Mouse (Mus musculus): ENCODE measurements around the gene Dync1i2.

Dync1i2 gene

DNA sequence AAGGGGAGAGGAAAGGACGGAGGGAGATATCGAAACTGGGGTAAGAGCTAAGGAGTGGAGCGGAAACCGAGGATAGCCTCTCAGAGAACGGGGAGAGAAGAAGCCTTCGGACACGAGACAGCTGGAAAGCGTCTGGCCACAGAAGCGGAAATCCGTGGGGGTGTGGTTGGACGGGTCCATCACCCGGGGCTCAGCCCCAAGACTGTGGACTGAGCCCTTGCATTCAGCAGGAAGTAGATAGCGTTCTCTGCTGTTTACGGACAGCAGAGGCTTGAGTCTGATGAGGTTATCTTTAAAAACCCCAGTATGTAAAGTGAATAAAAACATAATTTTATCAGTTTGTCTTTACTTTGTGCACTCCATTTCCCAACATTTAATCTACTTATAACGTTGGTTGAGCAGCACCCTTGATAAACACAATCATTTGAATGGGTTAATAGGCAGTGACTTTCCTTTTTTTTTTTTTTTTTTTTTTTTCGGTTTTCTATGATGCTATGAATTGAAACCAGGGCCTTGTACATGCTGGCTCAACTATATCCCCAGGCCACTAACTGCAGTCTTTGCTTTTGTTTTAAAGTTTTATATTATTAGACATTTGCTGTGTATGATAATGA lies 7.6 kb upstream of the Dync1i2 start:
- CTCF ChIA-PET, result no interaction called here

DNA sequence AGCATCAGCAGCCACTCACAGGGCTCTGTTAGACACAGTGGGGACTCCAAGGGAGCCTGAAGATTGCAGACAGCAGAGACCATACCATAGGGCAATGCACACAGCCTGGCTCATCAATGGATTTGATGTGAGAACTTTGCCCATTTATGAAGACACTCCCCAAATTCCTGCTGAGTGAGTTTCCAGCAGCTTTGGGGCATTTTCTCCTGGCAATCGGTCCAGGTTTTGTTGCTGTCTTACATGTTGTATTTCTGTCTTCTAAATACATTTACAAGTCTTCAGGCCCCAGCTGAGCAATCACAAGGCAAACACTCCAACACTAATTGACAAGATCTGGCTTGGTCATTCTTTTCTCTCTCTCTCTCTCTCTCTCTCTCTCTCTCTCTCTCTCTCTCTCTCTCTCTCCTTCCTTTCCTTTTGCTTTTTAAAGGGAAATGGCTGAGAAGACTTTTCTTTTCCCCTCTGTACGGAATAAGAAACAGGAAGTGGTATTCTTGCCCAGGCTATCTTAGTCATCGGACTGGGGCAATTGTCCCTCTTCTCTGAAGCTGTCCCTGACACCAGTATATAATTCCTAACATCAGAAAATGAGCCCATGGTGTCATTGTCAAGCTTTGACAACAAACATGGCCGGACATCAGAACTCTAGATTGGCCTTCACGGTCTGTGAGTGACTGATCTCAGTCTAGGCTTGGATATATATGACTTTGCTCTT lies 2.3 kb upstream of the Dync1i2 start:
- CTCF ChIA-PET, result no interaction called here

DNA sequence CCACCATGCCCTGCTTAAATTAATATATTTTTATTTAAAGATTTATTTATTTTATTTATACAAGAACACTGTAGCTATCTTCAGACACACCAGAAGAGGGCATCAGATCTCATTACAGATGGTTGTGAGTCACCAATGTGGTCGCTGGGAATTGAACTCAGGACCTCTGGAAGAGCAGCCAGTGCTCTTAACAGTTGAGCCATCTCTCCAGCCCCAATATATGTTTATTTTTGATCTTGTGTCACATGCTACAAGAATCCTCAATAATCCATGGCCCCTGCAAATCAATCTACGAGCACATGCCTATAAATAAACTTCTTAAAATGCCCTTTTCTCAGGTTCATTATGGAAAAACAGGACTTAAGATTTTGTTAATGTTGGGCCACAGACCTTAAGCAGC lies 410 bp upstream of the Dync1i2 start:
- CTCF ChIA-PET, result no interaction called here

DNA sequence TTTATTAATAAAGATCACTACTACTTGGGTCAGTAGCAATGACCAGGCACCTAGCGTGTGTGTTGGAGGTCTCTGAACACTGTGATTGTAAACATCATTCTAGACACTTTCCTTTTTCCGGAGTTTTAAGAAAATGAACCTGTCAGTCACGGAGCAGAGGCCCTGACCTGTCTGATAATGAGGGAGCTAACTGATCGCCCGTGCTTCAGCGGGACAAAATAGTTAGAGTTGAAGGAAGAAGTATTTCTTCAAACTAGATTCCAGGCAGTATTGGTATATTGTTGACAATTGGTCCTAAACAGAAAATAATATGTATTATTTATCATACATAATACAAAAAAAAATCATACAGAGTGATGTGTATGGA lies 837 bp downstream of the Dync1i2 start:
- CTCF ChIA-PET, result no interaction called here

DNA sequence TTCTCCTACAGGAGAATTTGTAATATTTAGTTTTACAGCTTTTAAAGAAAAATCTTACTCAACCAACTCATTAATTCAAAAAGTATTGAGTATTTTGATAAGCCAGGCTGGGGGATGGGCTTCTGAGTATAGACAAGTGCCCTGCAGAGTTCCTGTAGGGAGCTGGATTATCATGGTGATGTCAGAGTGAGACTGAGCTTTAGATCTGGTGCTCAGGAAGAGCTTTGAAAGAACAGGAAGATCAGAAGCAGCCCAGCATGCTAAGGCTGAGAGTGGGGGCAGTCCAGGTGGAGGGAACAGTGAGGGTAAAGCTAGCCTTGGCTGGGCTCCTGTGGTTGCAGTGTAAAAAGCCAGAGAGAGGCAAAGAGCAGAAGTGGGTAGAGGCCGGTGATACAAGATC lies 9.5 kb downstream of the Dync1i2 start:
- CTCF ChIA-PET, result interaction anchor here (0.8 kb wide), 1 partner anchor 14 kb away, joined by 3 read pairs; no protein-coding TSS in a partner anchor

DNA sequence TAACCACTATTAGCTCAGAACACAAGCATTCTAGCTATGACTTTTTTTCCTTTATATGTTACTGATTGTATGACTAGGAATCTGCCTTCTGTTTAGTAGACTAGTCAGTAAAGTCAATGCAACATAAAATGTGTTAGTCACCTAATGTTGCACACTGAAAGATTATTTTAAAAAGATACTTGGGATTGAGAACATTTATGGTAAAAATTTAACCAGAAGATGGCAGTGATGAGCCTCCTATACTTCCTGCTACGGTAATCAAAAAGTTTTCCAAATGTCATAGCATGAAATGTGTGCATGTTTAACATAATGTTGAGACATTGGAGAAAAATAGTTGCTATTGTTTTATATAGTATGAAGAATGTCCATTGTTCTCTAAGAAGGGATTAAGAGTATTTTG lies 15.9 kb downstream of the Dync1i2 start:
- CTCF ChIA-PET, result no interaction called here

DNA sequence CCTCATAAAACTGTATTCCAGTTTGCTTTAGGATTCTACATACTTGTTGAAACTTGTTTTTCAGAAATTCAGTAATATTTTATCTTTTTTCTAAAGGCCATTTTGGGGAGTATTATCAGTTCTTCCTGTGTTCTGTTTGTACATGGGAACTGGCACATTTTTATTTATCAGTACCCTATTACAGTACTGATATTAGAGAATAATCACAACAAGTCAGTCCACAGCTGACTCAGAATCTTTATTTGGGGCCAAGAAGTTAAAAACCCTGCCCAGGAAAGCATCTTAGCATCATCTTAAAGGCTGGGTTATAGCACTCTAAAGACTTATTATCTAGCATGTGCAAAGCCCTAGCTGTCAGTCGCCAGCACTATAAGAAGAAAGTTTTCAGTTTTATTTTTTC lies 18.1 kb downstream of the Dync1i2 start:
- CTCF ChIA-PET, result no interaction called here

DNA sequence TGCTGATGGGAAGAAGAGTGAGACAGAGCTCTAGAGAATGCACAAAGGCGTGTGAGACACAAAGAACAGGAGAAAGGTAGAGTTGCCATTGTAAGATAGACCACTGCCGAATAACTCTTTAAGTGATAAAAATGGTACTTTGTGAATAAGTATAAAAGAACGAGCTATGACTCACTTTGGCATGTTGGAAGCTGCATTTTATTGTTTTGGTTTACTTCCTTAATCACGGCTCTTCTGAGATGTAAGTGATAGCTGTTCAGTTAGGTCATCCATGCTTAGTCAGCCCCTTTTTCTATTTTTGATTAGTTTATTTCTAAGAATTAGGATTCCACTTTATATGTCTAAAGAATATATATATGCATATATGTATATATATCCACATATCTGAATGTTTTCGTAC lies 20.4 kb downstream of the Dync1i2 start:
- CTCF ChIA-PET, result no interaction called here

DNA sequence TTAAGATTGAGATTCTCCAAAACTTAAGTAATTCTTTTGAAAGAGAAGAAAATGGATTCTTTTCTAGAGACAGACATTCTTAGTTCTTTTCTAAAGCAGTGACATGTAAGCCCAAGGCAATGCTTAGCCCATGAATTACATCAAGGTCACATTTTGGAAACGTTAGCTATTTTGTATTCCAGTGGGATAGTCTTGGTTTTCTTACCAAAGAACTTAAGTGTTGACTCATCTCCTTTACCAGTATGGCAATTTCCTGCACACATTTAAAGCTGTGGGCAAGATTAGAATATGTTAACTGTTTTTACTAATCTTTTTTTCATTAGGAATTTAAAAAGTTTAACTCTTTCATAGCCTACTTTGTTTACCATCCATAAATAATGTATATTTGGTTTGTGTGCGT lies 21.5 kb downstream of the Dync1i2 start:
- CTCF ChIA-PET, result no interaction called here

DNA sequence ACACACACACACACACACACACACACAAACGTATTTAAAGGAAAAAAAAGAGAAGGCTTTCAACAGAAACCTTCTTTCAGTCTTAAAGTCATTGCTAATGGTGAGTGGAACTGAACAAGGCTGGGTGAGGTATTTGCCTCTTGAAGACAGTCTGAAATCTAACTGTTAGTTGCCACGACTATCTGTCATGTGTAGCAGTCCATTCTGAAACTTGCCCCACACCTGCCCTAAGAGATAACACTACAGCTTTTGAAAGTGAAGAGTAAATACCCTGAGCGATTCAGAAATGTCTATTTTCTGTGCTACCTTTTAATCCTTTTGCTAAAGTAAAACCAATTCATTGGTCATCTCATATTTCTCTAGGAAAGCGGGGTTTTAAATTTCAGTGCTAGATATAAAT lies 23.9 kb downstream of the Dync1i2 start:
- CTCF ChIA-PET, result no interaction called here

DNA sequence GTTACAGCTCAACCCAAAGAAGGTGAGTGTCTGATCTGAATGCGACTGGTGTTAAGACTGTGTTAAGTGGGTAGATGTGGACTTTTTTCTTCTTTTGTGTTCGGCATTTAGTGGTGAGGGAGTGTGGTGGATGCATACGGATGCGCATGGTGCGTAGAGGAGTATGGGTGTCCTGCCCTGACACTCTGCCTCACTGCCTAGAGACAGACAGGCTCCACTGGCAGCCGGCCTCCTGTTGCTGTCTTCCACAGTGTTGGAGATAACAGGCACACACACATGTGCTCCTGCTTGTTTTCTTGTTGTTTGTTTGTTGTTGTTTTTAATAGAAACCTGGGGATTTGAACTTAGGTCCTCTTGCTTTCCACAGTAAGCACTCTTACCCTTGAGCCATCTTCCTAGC lies 24.5 kb downstream of the Dync1i2 start:
- CTCF ChIA-PET, result interaction anchor here (0.6 kb wide), 1 partner anchor 259 kb away, joined by 3 read pairs; no protein-coding TSS in a partner anchor

DNA sequence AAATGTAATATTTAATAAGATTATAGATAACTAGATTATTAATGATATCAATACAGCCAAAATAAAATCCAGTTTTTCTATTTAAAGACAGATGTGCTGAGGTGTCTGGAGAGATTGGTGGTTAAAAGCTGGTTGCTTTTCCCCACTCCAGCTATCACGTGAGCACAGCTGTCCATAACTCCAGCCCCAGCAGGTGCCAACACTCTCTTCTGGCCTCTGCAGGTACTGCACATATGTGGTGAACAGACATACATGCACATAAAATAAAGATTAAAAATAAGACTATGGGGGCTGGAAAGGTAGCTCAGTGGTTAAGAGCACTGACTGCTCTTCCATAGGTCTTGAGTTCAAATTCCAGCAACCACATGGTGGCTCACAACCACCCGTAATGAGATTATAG lies 30.0 kb downstream of the Dync1i2 start:
- CTCF ChIA-PET, result no interaction called here

DNA sequence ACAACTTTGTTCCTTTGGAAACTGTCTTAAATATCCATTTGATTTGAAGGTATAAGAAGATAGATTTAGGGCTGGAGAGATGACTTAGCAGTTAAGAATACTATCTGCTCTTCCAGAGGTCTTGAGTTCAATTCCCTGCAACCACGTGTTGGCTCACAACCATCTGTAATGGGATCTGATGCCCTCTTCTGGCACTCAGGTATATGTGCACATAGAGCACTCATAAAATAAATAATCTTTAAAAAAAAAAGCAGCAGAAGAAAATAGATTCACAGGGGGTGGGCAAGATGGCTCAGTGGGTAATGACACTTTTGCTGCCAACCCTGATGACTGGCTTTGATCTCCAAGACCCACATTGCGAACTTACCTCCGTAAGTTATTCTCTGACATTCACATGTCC lies 30.7 kb downstream of the Dync1i2 start:
- CTCF ChIA-PET, result no interaction called here

DNA sequence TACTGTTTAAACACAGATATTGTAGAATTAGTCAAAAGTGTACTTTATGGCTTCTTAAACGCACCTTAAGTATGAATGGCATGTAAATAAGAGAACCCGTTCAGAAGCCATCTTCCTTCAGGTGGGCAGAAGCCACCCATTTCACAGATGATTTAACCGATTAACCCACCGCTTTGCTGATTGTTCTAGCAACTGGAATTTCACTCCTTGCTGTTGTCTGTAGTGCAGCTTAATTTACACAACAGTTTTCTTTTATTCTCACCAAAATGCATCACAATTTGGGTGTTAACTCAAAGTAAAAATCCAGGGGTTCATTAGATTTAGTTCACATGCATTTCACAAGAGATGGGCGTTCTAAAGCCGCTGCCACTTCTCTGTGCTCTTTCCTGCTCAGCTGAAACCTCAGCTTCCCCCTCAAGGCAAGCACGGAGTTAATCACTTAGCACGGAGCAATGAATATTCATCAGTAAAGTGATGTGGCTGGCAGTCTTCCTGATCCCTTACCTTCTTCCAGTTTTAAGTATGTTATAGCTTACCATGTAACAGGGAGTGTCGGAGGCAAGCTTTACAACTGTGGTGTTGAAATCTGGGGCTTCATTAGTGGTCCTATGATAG lies 31.7 kb downstream of the Dync1i2 start:
- CTCF ChIA-PET, result no interaction called here

DNA sequence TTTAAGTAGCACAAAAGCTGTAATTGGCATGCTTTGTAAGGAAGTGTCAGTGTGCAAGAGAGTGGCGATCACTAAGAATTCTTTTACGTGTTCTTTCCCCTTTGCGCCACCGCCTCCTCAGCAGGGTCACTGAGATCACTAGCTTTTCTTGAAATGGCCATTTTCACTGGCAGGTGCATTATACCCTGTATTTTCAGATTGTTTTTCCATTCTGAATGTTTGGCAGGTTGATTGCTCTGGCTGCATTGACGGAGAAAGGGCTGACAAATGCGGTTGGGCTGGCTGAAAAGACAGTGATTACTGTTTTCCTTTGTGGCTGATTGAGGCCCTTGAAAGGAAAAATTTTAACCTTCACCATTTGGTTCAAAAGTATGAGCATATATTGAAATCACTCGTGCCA lies 33.3 kb downstream of the Dync1i2 start:
- CTCF ChIA-PET, result no interaction called here

DNA sequence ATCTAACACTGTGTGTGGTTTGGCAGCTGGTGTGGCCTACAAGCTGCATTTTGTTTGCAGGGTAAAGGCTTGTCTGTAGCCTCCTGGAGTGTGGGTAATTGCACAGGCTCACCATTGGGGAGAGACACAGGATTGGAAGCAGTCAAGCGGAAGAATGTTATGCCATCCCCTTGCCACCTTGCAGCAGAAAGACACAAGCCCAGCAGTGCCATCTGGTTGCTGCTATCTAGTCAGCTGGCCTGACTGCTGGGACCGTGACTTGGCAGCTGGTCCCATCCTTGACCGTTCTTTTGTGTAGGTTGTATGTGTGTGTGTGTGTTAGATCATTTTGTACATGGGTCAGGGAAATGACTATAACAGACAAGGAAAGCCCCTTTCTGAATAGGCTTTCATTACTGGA lies 33.9 kb downstream of the Dync1i2 start:
- CTCF ChIA-PET, result no interaction called here

DNA sequence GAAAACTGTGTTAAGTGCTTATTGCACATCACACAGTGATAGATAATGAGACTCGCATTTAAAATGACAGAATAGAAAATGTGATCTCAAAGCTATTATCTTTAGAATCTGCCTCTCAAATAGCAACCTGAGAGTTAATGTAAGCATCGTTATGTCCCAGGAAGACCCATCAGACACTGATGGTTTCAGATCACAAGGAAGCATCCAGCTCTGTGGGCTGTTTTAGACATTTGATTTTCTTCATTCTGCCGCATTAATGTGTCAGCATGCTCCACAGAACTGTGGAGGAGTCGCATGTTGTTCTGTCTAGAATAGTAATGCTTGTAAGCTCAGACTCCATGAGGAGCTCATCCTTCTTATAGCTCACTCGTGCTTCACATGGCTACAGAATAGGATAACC lies 34.6 kb downstream of the Dync1i2 start:
- CTCF ChIA-PET, result no interaction called here

DNA sequence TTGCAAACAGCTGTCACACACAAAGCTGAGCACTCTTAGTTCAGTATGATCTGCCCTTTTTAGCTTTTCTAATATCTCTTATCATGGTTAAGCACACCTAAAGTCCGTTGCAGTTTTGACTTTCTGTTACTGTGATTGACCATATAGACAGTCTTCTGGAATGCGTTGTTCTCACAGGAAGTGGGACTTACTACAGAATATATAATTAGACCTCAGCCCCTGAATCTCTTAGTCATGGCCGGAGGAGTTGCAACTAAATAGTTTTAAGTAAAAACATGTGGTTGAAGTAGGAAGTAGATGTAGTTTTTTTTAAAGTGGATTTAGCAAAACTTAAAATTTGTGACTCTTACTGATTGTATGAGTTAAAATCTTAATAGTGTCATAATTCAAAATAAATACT lies 36.6 kb downstream of the Dync1i2 start:
- CTCF ChIA-PET, result interaction anchor here (0.6 kb wide), 1 partner anchor 353 kb away, joined by 3 read pairs; no protein-coding TSS in a partner anchor

DNA sequence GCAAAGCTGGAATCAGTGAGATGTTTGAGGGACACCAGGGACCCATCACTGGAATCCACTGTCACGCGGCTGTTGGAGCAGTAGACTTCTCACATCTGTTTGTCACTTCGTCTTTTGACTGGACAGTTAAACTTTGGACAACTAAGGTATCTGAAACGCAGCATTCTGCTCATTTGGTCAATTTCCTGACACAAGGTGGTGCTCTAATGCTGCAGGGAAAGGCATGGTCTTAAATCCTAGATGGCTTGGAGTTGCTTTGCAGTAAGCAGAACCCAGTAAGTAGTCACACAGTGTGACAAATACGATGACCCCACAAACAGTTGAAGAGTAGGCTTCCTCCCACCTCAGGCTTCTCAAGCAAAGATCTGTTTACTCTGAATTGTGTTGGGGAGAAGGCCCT lies 39.3 kb downstream of the Dync1i2 start:
- CTCF ChIA-PET, result no interaction called here

DNA sequence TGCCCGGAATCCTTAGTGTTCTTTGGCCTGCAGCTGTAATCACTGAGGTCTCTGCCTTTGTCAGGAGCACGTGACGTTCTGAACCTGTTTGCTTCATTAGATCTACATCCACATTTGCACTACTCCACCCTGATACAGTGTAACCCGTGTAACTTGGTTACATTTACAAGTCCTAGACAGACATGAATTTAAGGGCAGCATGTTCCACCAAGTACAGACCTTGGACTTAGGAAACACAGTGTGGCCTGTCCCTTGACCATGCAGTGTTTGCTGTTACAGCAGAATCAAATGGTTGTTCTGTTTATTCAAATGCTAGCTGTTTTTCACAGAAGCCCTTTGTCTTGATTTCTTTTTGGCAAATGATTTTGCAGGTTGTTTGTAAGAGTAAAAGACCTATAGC lies 43.3 kb downstream of the Dync1i2 start:
- CTCF ChIA-PET, result no interaction called here

DNA sequence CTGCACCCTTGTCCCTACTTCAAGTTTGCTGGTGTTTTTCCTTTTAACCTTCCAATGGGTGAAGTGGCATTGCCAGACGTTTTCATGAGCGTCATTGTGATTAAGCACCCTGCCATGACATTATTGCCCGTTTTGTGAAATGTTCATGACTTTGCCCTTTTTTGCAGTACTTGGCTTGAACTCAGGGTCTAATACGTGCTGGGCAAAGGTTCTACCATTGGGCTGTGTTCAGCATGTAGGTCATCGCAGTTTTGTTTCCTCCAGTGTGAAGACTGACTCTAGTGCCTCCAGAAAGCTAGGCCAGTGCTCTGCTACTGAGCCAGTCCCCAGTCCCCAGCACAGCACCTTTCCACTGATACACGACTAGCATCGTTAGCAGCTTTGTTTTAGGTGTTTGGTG lies 45.1 kb downstream of the Dync1i2 start:
- CTCF ChIA-PET, result no interaction called here

DNA sequence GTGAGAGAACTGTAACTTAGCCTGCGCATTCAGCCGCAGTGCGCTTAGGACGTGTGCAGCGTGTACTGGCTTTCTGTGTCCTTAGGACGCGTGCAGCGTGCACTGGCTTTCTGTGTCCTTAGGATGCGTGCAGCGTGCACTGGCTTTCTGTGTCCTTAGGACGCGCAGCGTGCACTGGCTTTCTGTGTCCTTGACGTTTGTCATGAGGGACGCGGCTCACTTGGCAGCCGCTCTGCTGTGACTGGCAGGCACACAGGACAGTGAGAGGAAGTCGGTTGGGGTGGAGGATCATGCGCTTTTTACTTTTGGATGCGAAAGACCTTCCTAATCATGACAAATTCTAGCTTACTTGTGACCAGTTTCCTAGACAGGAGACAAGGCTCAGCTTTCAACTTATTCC lies 53.1 kb downstream of the Dync1i2 start:
- CTCF ChIA-PET, result no interaction called here

DNA sequence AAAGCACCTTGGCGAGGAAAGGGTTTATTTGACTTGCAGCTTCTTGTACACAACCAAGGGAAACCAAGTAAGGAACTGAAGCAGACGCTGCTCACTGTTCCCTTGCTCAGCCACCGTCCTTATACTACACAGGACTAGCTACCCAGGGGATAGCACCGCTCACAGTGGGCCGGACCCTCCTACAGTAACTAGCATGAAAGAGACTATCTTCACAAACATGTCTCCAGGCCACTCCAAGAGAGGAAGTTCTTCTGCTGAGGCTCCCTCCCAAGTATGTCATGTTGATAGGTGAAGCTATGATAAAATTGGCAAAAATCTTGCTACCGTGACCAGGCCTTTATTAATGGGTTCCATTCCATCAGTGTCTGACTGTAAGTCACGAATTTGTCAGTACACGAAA lies 57.2 kb downstream of the Dync1i2 start:
- CTCF ChIA-PET, result interaction anchor here (0.7 kb wide), 1 partner anchor 73 kb away, joined by 3 read pairs; no protein-coding TSS in a partner anchor

DNA sequence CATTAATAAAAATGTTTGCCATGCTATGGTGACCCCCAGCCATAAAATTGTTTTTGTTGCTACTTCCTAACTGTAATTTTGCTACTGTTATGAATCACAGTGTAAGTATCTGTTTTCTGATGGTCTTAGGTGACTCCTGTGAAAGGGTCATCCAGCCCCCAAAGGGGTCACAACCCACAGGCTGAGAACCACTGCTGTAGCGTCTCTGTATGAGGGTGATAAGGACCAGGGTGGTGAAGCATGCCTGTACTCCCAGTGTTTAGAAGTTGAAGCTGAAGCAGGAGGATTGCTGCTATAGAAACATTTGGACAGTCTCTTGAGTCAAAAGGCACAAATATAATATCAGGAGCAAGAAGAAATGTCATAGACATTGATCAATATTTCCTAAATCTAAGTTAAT lies 57.8 kb downstream of the Dync1i2 start:
- CTCF ChIA-PET, result no interaction called here
